Mouse (Mus musculus) hindbrain, postnatal 0 days (tissue): Measurements from ENCODE around the gene 9130213A22Rik. TPM values are rescaled to one million over a fixed set of nuclear protein-coding genes. Genes with fewer than 3 reads are reported as not detected.
"Not testable (repeated sequence)": the region's sequence is repeated elsewhere in the genome, so short reads cannot be mapped to it uniquely, and the experiment has no call there.

Experiments used
- ATAC-seq: fragments of 200-750 bp; cut with Nextera tagmentation; 2 replicates; pipeline ENCODE4 v1.8.0; 2017; ENCODE audit warnings: mild to moderate bottlenecking, moderate TSS enrichment, moderate library complexity
- DNase-seq: peaks from one replicate; pipeline ENCODE4 v3.0.0-alpha.2; 2015; ENCODE audit warnings: low spot score
- H3K27ac ChIP-seq: fragments of 300-500 bp; sonication (generic); 2 replicates; pipeline ENCODE4 v1.5.1; 2014; ENCODE audit warnings: mild to moderate bottlenecking
- H3K27me3 ChIP-seq: fragments of 300-500 bp; sonication (generic); 2 replicates; pipeline ENCODE4 v1.6.1; 2014; ENCODE audit warnings: low read length, mixed read lengths; ENCODE audit not compliant: insufficient read depth
- H3K36me3 ChIP-seq: fragments of 300-500 bp; sonication (generic); 2 replicates; pipeline ENCODE4 v1.6.1; 2014; ENCODE audit warnings: low read length, mixed read lengths; ENCODE audit not compliant: insufficient read depth
- H3K4me1 ChIP-seq: fragments of 300-500 bp; sonication (generic); 2 replicates; pipeline ENCODE4 v1.6.1; 2014; ENCODE audit warnings: antibody characterized with exemption, low read length, mixed read lengths; ENCODE audit not compliant: insufficient read depth
- H3K4me2 ChIP-seq: fragments of 300-500 bp; sonication (generic); 2 replicates; pipeline ENCODE4 v1.6.1; 2014; ENCODE audit warnings: low read depth, mild to moderate bottlenecking, low read length, moderate library complexity, mixed read lengths
- H3K4me3 ChIP-seq: fragments of 300-500 bp; sonication (generic); 2 replicates; pipeline ENCODE4 v1.5.1; 2014; ENCODE audit warnings: low read length
- H3K9ac ChIP-seq: fragments of 300-500 bp; sonication (generic); replicated peaks from 2 replicates; pipeline ENCODE4 v1.6.1; 2014; ENCODE audit warnings: mild to moderate bottlenecking, low read length, moderate library complexity, mixed read lengths
- H3K9me3 ChIP-seq: fragments of 300-500 bp; sonication (generic); 2 replicates; pipeline ENCODE4 v1.6.1; 2016; ENCODE audit warnings: low read length, mixed read lengths
- CTCF ChIP-seq: IDR thresholded peaks from 2 replicates; pipeline ENCODE4 v1.5.1; 2016; ENCODE audit warnings: antibody characterized with exemption, control low read depth, low read depth
- whole genome bisulfite sequencing: fragments of 180-500 bp; shearing (Covaris S2); extraction: QIAGEN DNeasy Blood & Tissue Kit; methylation state at CpG from one replicate; pipeline ENCODE4 v1.1.7; 2014; 5-methylcytosine and 5-hydroxymethylcytosine counted together
- polyA plus RNA-seq: library from polyadenylated mRNA; unstranded; fragments of >200 nt; fragmentation: Nextera tagmentation; extraction: Ambion mirVana; gene quantifications from 2 replicates; pipeline ENCODE4 v1.2.1, GENCODE M21; 2015
- total RNA-seq: library from RNA; depleted of rRNA; stranded (reverse); fragments of >200 nt; gene quantifications from 2 replicates; pipeline ENCODE4 v1.2.3, GENCODE M21; 2014

9130213A22Rik gene
- total and polyA plus RNA-seq, 2 experiments from 2014 or later: 1.0 to 1.2 TPM

GRCm38 (mm10) chr11:69094697-69095429, 27.5 kb downstream of the 9130213A22Rik start, which contains the start of gene Per1:
Per1 (plus strand) TSS chr11:69095217.
- H3K9me3 ChIP-seq: no peaks in the 10 kb centered on the region
- H3K27me3 ChIP-seq: no peaks in the 10 kb centered on the region
- ATAC-seq: peak; percentile 95
- DNase-seq: peak; percentile 100
- H3K27ac ChIP-seq: peak within 1 kb of the TSS; percentile 96
- H3K4me3 ChIP-seq: peak within 1 kb of the TSS; percentile 56
- H3K9ac ChIP-seq: peak within 1 kb of the TSS; percentile 74
- H3K4me2 ChIP-seq: peak within 1 kb of the TSS; percentile 98
- under 1% methylated on average over 37 of the region's 37 CpGs for WGBS
- TF ChIP-seq CTCF: no peak
- H3K4me1 ChIP-seq: peaks cover 31% of the 10 kb centered on the region
- peaks cover 5% of the 10 kb centered on the region; the same call in 1 of the 2 replicates for H3K36me3 ChIP-seq

GRCm38 (mm10) chr11:69093856-69094255, 28.5 kb downstream of the 9130213A22Rik start:
- WGBS: 90% methylated on average over 7 of the region's 7 CpGs
- H3K27ac ChIP-seq: peak overlapping the region; percentile 92; the same call in 1 of the 2 replicates
- H3K36me3 ChIP-seq, H3K4me2 ChIP-seq, H3K4me3 ChIP-seq, H3K9me3 ChIP-seq, H3K27me3 ChIP-seq, H3K9ac ChIP-seq, DNase-seq, ATAC-seq: not testable (repeated sequence)
- peaks cover 35% of the 10 kb centered on the region for H3K4me1 ChIP-seq

- Histone ChIP-seq H3K9ac (no peak overlapping the region), H3K9me3 (no peaks in the 10 kb centered on the region), H3K4me3 (no peak overlapping the region), H3K4me2 (no peak overlapping the region), H3K4me1 (peaks cover 28% of the 10 kb centered on the region), H3K36me3 (peaks cover 6% of the 10 kb centered on the region; the same call in 1 of the 2 replicates), H3K27me3 (no peaks in the 10 kb centered on the region), H3K27ac (peak overlapping the region; percentile 21; the same call in 1 of the 2 replicates)
- WGBS: 90% methylated on average over 4 of the region's 4 CpGs
- peak; percentile 11; the same call in 1 of the 2 replicates for TF ChIP-seq CTCF
- ATAC-seq (no peak), DNase-seq (no peak)
Measured at GRCm38 (mm10) chr11:69092871-69093270, 29.5 kb downstream of the 9130213A22Rik start.

- H3K4me1 ChIP-seq: peaks cover 22% of the 10 kb centered on the region
- no peaks in the 10 kb centered on the region for H3K9me3 ChIP-seq
- 6% methylated on average over 3 of the region's 3 CpGs for WGBS
- H3K4me2 ChIP-seq: no peak overlapping the region
- H3K4me3 ChIP-seq: no peak overlapping the region
- ATAC-seq (no peak), DNase-seq (peak; percentile 79)
- peak overlapping the region; percentile 21; the same call in 1 of the 2 replicates for H3K27ac ChIP-seq
- no peak overlapping the region for H3K9ac ChIP-seq
- H3K27me3 ChIP-seq: no peaks in the 10 kb centered on the region
- peak; percentile 87 for TF ChIP-seq CTCF
- H3K36me3 ChIP-seq: peaks cover 6% of the 10 kb centered on the region; the same call in 1 of the 2 replicates
Measured at GRCm38 (mm10) chr11:69092386-69092751, 30.0 kb downstream of the 9130213A22Rik start.

- Histone ChIP-seq H3K36me3 (peaks cover 6% of the 10 kb centered on the region; the same call in 1 of the 2 replicates), H3K4me1 (peaks cover 22% of the 10 kb centered on the region), H3K4me3 (no peak overlapping the region), H3K9me3 (no peaks in the 10 kb centered on the region), H3K4me2 (no peak overlapping the region), H3K27me3 (no peaks in the 10 kb centered on the region), H3K27ac (no peak overlapping the region), H3K9ac (no peak overlapping the region)
- whole genome bisulfite sequencing: 66% methylated on average over 7 of the region's 7 CpGs
- ATAC-seq (no peak), DNase-seq (no peak)
- TF ChIP-seq CTCF: no peak
Measured at GRCm38 (mm10) chr11:69091566-69092385, 30.6 kb downstream of the 9130213A22Rik start.

GRCm38 (mm10) chr11:69090367-69090766, 32.0 kb downstream of the 9130213A22Rik start:
- 59% methylated on average over 5 of the region's 6 CpGs for WGBS
- Histone ChIP-seq H3K36me3 (peaks cover 6% of the 10 kb centered on the region; the same call in 1 of the 2 replicates), H3K4me2 (peak overlapping the region; percentile 97; the same call in 1 of the 2 replicates), H3K4me3 (no peak overlapping the region), H3K9ac (peak overlapping the region; percentile 100), H3K4me1 (peaks cover 15% of the 10 kb centered on the region), H3K27ac (no peak overlapping the region), H3K27me3 (no peaks in the 10 kb centered on the region), H3K9me3 (no peaks in the 10 kb centered on the region)
- DNase-seq (no peak), ATAC-seq (no peak)
- TF ChIP-seq CTCF: no peak
